Mouse (Mus musculus): ENCODE data around the gene Serpinb1c.
"Not testable (repeated sequence)": the region's sequence is repeated elsewhere in the genome, so short reads cannot be mapped to it uniquely, and the experiment has no call there.

Serpinb1c gene

GRCm38 (mm10) chr13:32866484-32866883, 31.5 kb downstream of the Serpinb1c start:
- peak; percentile 48 for DNase-seq (ENCODE audit: low read depth, low spot score)

- no peak for DNase-seq (ENCODE audit: low read depth, low spot score)
Measured at GRCm38 (mm10) chr13:32865591-32865990, 32.4 kb downstream of the Serpinb1c start.

- DNase-seq (ENCODE audit: low read depth, low spot score) = not testable (repeated sequence)
Measured at GRCm38 (mm10) chr13:32864529-32864928, 33.5 kb downstream of the Serpinb1c start.

- DNase-seq (ENCODE audit: low read depth, low spot score) = no peak
Measured at GRCm38 (mm10) chr13:32863456-32863855, 34.6 kb downstream of the Serpinb1c start.

GRCm38 (mm10) chr13:32860821-32861220, 37.2 kb downstream of the Serpinb1c start:
- no peak for DNase-seq (ENCODE audit: low read depth, low spot score)

GRCm38 (mm10) chr13:32853073-32853472, 44.9 kb downstream of the Serpinb1c start:
- DNase-seq (ENCODE audit: low read depth, low spot score) = no peak

- DNase-seq (ENCODE audit: low read depth, low spot score) = no peak
Measured at GRCm38 (mm10) chr13:32852539-32852938, 45.5 kb downstream of the Serpinb1c start.

DNA sequence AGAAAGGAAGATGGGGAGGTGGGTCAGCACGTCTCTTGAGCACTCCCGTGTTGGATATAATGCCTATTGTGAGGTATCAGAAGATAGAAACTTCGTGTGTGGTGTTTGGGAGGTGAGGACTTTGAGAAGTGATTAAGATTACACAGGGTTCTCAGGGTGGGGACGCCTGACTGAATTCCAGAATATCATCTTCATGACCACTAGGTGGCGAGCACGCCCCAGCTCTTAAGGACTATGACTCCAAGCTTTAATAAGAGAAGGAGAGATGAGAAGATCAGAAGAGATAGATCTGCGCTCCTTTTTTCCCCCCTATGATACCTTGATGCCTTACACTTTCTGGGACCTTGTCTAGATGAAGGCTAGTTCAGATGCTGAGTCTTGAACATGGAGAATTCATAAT, 46.0 kb downstream of the Serpinb1c start:
- DNase-seq (ENCODE audit: low read depth, low spot score) = peak; percentile 27

DNA sequence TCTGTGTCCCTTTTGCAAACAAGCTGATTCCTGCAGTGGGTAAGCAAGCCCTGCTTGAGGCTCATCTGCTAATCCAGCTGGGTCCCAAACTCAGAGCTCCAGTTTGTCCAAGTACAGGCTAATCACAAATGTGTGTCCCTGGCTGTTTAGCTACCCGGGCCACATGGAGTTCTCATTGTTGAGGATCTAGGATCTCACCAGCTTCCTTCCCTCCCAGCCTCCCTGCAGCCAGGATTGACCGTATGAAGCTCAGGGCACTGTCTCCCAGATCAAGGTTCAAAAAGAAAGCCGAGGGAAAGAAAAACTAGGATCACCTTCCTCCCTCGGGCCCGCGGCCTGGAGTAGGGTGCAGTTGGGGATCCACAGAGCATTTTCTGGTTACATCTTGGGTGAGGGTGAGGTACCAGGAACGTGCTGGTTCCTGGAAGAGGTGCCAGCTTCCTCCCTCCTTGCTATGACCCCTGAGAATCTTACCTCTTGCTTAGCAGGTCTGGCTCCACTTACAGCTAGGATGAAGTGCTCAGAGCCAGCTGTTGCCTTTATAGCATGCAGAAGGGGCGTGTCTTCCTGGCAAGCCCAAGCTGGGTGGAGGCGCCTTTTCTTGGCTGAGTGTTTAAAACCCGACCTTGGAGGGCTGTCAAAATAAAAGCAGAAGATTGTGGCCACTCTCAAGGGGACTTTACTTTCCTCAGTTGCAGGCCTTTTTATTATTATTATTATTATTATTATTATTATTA, 47.2 kb downstream of the Serpinb1c start, which contains the start of gene Serpinb1a:
TSS of gene Serpinb1a (minus strand) at position 518 of the 737 bp plus-strand sequence.
- no peak for DNase-seq (ENCODE audit: low read depth, low spot score)

DNA sequence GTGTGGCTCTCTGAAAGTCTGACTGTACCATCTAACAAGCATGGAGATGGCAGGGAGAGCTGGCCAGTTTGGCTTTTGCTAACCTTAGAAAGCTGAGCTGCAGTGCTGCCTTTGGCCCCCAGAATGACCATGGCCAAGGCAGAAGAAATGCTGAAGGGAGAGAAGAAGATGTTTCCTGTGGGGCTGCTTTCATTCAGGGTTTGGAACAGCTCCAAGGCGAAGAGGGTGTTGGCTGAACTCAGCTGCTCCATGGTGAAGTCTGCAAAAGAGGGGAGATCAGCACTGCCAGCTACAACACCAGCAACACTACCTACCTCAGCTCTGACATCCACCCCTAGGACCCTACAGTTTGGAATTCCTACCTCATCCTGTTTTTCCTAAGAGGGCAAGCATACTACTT, 47.9 kb downstream of the Serpinb1c start:
- no peak for DNase-seq (ENCODE audit: low read depth, low spot score)

- no peak for DNase-seq (ENCODE audit: low read depth, low spot score)
Measured at GRCm38 (mm10) chr13:32849531-32850123, 48.4 kb downstream of the Serpinb1c start.

DNA sequence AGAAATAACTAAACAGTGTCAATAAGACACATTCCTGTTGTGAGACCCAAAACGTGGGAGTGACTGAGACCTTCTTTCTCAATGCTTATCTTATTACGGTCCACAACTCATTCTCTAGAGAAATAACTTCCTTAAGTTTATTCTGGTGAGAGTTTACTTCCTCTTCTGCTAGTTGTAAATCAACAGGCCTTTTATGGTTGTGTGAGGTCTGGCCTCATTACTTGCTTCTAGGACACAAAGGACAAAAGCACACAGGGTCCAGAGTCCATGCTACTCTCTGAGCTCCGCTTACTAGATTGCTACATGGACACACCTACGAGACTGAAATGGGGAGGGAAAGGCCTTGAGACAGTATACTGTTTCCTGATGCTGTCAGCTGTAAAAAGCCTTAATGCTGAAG, 48.9 kb downstream of the Serpinb1c start:
- no peak for DNase-seq (ENCODE audit: low read depth, low spot score)

- no peak for DNase-seq (ENCODE audit: low read depth, low spot score)
Measured at GRCm38 (mm10) chr13:32846221-32846620, 51.8 kb downstream of the Serpinb1c start.

- DNase-seq (ENCODE audit: low read depth, low spot score) = no peak
Measured at GRCm38 (mm10) chr13:32841349-32841748, 56.7 kb downstream of the Serpinb1c start.

DNA sequence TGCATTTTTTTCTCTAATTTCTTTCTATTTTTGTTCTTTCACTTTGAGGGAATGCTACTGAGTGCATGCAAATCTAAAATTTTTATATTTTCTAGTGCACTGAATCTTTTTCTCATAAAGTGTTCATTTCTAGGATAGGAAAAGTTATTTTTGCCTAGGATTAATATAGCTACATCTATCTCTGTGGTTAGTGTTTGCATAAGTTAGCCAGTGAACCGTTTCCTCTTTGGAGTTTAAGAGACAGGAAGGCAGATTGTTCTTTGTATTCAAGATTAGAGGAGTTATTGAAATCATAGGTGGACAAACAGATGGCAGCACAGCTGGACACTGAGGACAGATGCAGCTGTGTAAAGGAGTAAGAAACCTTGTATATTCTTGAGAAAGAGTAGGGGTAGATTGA, 58.7 kb downstream of the Serpinb1c start:
- DNase-seq (ENCODE audit: low read depth, low spot score) = no peak

- no peak for DNase-seq (ENCODE audit: low read depth, low spot score)
Measured at GRCm38 (mm10) chr13:32834513-32834912, 63.5 kb downstream of the Serpinb1c start.

GRCm38 (mm10) chr13:32833237-32833636, 64.8 kb downstream of the Serpinb1c start:
- no peak for DNase-seq (ENCODE audit: low read depth, low spot score)

- no peak for DNase-seq (ENCODE audit: low read depth, low spot score)
Measured at GRCm38 (mm10) chr13:32832776-32833175, 65.2 kb downstream of the Serpinb1c start.

DNA sequence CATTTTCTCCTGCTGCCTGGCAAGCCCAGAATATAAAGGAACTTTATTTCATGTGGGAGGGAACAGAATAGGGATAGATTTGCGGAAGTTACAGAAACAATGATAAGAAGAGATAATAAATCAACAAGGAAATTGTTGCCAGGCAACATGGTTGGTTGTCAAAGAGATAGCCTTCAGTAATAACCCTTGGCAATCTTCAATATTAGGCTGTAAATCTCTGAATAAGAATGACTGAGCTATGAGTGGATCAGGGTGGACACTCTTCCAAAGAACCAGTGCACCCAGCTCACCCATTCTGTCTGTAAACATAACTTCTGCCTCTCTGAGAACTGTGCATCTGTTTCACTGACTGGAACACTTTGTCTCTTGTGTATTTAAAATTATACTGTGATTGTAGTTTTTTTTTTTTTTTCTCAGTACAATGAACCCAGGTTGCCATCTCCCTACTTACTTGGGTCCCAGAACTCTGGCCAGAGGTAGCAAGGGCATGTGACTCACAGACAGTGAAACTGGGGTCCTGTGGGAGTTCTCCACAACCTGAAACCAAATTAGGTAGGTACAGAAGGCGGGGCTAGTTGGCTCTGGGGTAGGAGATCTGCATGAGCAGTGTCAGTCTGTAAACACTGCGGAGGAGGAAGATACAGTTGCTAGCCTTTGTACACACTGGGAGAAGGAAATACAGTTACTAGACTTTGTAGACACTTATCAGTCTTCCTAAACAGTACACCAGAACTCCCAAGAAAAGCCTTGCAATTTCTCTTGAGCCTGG, 66.3 kb downstream of the Serpinb1c start:
- no peak for DNase-seq (ENCODE audit: low read depth, low spot score)
